Comparison of ENCODE assay signal across 16 mouse cellular contexts in the genomic region with DNA sequence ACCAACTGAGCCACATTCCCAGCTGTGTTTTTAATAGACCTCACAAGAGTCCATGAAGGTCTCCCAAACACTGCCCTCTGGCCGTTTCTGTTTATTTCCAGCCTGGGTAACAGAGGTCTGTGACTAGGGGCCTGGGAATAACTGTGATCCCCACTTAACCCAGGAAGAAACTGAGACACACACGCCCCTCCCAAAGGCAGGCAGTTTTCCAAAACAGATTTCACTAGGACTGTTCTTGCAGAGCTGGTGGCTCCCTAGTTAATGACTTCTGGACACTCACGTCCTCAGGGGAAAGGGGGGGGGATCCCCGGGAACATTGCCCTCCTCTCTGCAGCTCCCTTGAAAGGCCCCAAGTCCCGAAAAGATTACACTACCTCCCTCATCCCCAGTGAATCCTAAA. TPM values are rescaled to one million over a fixed set of nuclear protein-coding genes. Genes with fewer than 3 reads are reported as not detected.
DNase-seq lines count a peak whose midpoint lies in the region; ATAC-seq and TF ChIP-seq lines count a peak whose summit lies in the region.
"Had no signal": no experiment of that assay in that cellular context is flagged by ENCODE, and none has a peak within 500 bp of the region (broad histone marks: within the 10 kb centered on the region; RNA-seq: fewer than 3 reads in every experiment).

No protein-coding gene starts in this region.

- peaks cover 63% of the 10 kb centered on the region for H3K27me3 ChIP-seq in heart, embryonic 15.5 days
- H3K27me3 ChIP-seq in midbrain, embryonic 11.5 days (ENCODE audit: control insufficient read depth, insufficient read depth, low read length), result no peaks in the 10 kb centered on the region
- no peaks in the 10 kb centered on the region; the same call in 1 of the 2 replicates for H3K27me3 ChIP-seq in midbrain, postnatal 0 days (ENCODE audit: insufficient read depth, low read length)
- H3K27me3 ChIP-seq: Patski had no signal

- WGBS in heart, embryonic 15.5 days, result 45% methylated on average over 5 of the region's 5 CpGs
- 31% methylated on average over 5 of the region's 5 CpGs for WGBS in midbrain, embryonic 11.5 days
- WGBS in midbrain, postnatal 0 days, result 20% methylated on average over 5 of the region's 5 CpGs

- no peak overlapping the region for H3K4me2 ChIP-seq in heart, embryonic 15.5 days
- no peak overlapping the region for H3K4me2 ChIP-seq in midbrain, embryonic 11.5 days
- H3K4me2 ChIP-seq in midbrain, postnatal 0 days (ENCODE audit: low read depth, low read length, poor library complexity, severe bottlenecking), result no peak overlapping the region
- H3K4me2 ChIP-seq: liver, embryonic 12.5 days had no signal

- intact Hi-C loops in left cerebral cortex, adult 2 months (cut with DNase I), result no loop called here

- H3K9ac ChIP-seq in heart, embryonic 15.5 days, result no peak overlapping the region
- no peak overlapping the region for H3K9ac ChIP-seq in midbrain, embryonic 11.5 days (ENCODE audit: low read length)
- no peak overlapping the region for H3K9ac ChIP-seq in midbrain, postnatal 0 days (replicated peaks; ENCODE audit: low read length, poor library complexity, severe bottlenecking)
- H3K9ac ChIP-seq: liver, embryonic 12.5 days had no signal

- 0 out of 2 replicates have a peak, but pooled peaks have one; percentile 23 for ATAC-seq in heart, embryonic 15.5 days (replicated peaks; ENCODE audit: insufficient number of reproducible peaks, insufficient read depth, low FRiP score, low read depth)
- ATAC-seq in midbrain, embryonic 11.5 days (ENCODE audit: low FRiP score), result no peak
- no peak for ATAC-seq in midbrain, postnatal 0 days (ENCODE audit: low FRiP score)
- ATAC-seq: CD4-positive, CD25-positive, alpha-beta regulatory T cell, adult 4 months; liver, embryonic 12.5 days; Patski had no signal

- H3K36me3 ChIP-seq in heart, embryonic 15.5 days, result no peaks in the 10 kb centered on the region
- H3K36me3 ChIP-seq in midbrain, embryonic 11.5 days (ENCODE audit: control insufficient read depth, insufficient read depth, low read length), result no peaks in the 10 kb centered on the region
- H3K36me3 ChIP-seq in midbrain, postnatal 0 days (ENCODE audit: insufficient read depth, low read length), result no peaks in the 10 kb centered on the region
- H3K36me3 ChIP-seq: liver, embryonic 12.5 days had no signal

- H3K4me3 ChIP-seq in heart, embryonic 15.5 days, result no peak overlapping the region
- no peak overlapping the region for H3K4me3 ChIP-seq in midbrain, embryonic 11.5 days (ENCODE audit: low read depth, low read length)
- H3K4me3 ChIP-seq in midbrain, postnatal 0 days (ENCODE audit: low read depth, low read length), result no peak overlapping the region
- H3K4me3 ChIP-seq in left cerebral cortex, adult 2 months, result no peak overlapping the region
- H3K4me3 ChIP-seq: liver, embryonic 12.5 days had no signal

- no peak for TF ChIP-seq CTCF in midbrain, postnatal 0 days (IDR thresholded peaks at IDR 0.05)
- TF ChIP-seq CTCF in left cerebral cortex, adult 2 months (IDR thresholded peaks at IDR 0.05), result no peak

- H3K9me3 ChIP-seq in heart, embryonic 15.5 days (replicated peaks), result no peaks in the 10 kb centered on the region
- H3K9me3 ChIP-seq in midbrain, embryonic 11.5 days (ENCODE audit: control insufficient read depth, low read length), result no peaks in the 10 kb centered on the region
- H3K9me3 ChIP-seq in midbrain, postnatal 0 days (ENCODE audit: low read length), result no peaks in the 10 kb centered on the region
- H3K9me3 ChIP-seq: liver, embryonic 12.5 days had no signal

- no peak for DNase-seq in heart, adult 8-10 months (ENCODE audit: low spot score)
- DNase-seq in midbrain, embryonic 11.5 days (ENCODE audit: low spot score, missing footprints), result no peak
- DNase-seq in midbrain, postnatal 0 days (ENCODE audit: low spot score), result no peak
- DNase-seq in kidney, postnatal 25 days, result peak; percentile 46 to 56
- peak; percentile 21 for DNase-seq in skeletal muscle tissue, adult 2 months (ENCODE audit: low read depth, low spot score)
- DNase-seq in spleen, postnatal 14 days (ENCODE audit: low spot score in 2 of 2), result no peak
- DNase-seq in left cerebral cortex, adult 2 months (ENCODE audit: extremely low spot score in 1 of 2, low spot score in 2 of 2), result no peak
- DNase-seq: cerebellum, adult 9-10 months; gastrocnemius, postnatal 14 days; heart, postnatal 4 days; layer of hippocampus, adult 9-11 months; right cerebral cortex, adult 18-20 months had no signal

- peaks cover 16% of the 10 kb centered on the region for H3K4me1 ChIP-seq in heart, embryonic 15.5 days (replicated peaks)
- peaks cover 62% of the 10 kb centered on the region for H3K4me1 ChIP-seq in midbrain, embryonic 11.5 days (ENCODE audit: control insufficient read depth, insufficient read depth, low read length)
- peaks cover 16% of the 10 kb centered on the region; the same call in 1 of the 2 replicates for H3K4me1 ChIP-seq in midbrain, postnatal 0 days (ENCODE audit: insufficient read depth, low read length)
- H3K4me1 ChIP-seq: liver, embryonic 12.5 days had no signal

- no peak overlapping the region for H3K27ac ChIP-seq in heart, embryonic 15.5 days
- peak overlapping the region; percentile 94 for H3K27ac ChIP-seq in midbrain, embryonic 11.5 days (ENCODE audit: low read depth, low read length)
- no peak overlapping the region for H3K27ac ChIP-seq in midbrain, postnatal 0 days (ENCODE audit: low read depth, low read length)
- no peak overlapping the region for H3K27ac ChIP-seq in left cerebral cortex, adult 2 months
- H3K27ac ChIP-seq: liver, embryonic 12.5 days had no signal

RNA-seq across cellular contexts. Expression of a gene that starts 12.1 kb away (rescaled TPM):
- polyA plus RNA-seq in heart, embryonic 15.5 days (2015; fragmentation: Nextera tagmentation; extraction: Ambion mirVana), result 19.7 and 31.6 TPM in 2 replicates
- total RNA-seq in heart, adult 8-10 months (2022), result 10 to 100 TPM; 14.0 to 37.8 (median 23.2) TPM
- polyA plus RNA-seq in midbrain, embryonic 11.5 days (2014; fragmentation: Nextera tagmentation; extraction: Ambion mirVana), result 179 and 191 TPM in 2 replicates
- 111 and 124 TPM in 2 replicates for total RNA-seq in midbrain, postnatal 0 days (2014; rRNA removed)
- 74.7 and 76.0 TPM in 2 replicates for polyA plus RNA-seq in midbrain, postnatal 0 days (2015; fragmentation: Nextera tagmentation; extraction: Ambion mirVana)
- total RNA-seq in left cerebral cortex, adult 2 months (2021), result 100 to 1,000 TPM; 111 to 112 TPM

Comparison
In these comparisons a context has a peak if more than half of its experiments do, and no peak if none do; other contexts are left out.
1. DNase-seq: peak in kidney, postnatal 25 days (2 of 2) and skeletal muscle tissue, adult 2 months (single experiment); none in heart, adult 8-10 months (single experiment), midbrain, embryonic 11.5 days (single experiment), midbrain, postnatal 0 days (single experiment), spleen, postnatal 14 days (0 of 2) and left cerebral cortex, adult 2 months (0 of 2).